Comparison of ENCODE assay signal across 30 mouse cellular contexts in genomic region chr12:70208214-70208613, GRCm38 (mm10). TPM values are rescaled to one million over a fixed set of nuclear protein-coding genes. Genes with fewer than 3 reads are reported as not detected.
"Had no signal": no experiment of that assay in that cellular context is flagged by ENCODE, and none has a peak within 500 bp of the region (broad histone marks: within the 10 kb centered on the region; RNA-seq: fewer than 3 reads in every experiment).

No protein-coding gene starts in this region.

- H3K27ac ChIP-seq: embryonic facial prominence, embryonic 10.5 days; embryonic facial prominence, embryonic 12.5 days; embryonic facial prominence, embryonic 13.5 days; embryonic facial prominence, embryonic 15.5 days; forebrain, embryonic 10.5 days; forebrain, embryonic 12.5 days; forebrain, embryonic 13.5 days; forebrain, embryonic 15.5 days; gastrocnemius, adult 2 months; heart, adult 2 months had no signal

- H3K36me3 ChIP-seq: embryonic facial prominence, embryonic 10.5 days; embryonic facial prominence, embryonic 12.5 days; embryonic facial prominence, embryonic 13.5 days; forebrain, embryonic 10.5 days; forebrain, embryonic 12.5 days; forebrain, embryonic 15.5 days had no signal

- H3K9ac ChIP-seq: embryonic facial prominence, embryonic 12.5 days; embryonic facial prominence, embryonic 13.5 days; embryonic facial prominence, embryonic 15.5 days; forebrain, embryonic 12.5 days; forebrain, embryonic 13.5 days; forebrain, embryonic 15.5 days; forebrain, postnatal 0 days had no signal

- H3K4me1 ChIP-seq: embryonic facial prominence, embryonic 12.5 days; embryonic facial prominence, embryonic 13.5 days; embryonic facial prominence, embryonic 15.5 days; forebrain, embryonic 12.5 days; forebrain, embryonic 13.5 days; forebrain, embryonic 15.5 days had no signal

- H3K4me3 ChIP-seq: embryonic facial prominence, embryonic 10.5 days; embryonic facial prominence, embryonic 12.5 days; embryonic facial prominence, embryonic 13.5 days; embryonic facial prominence, embryonic 15.5 days; erythroblast, embryonic 14.5 days; forebrain, embryonic 10.5 days; forebrain, embryonic 12.5 days; forebrain, embryonic 13.5 days; forebrain, embryonic 15.5 days; gastrocnemius, adult 2 months; heart, adult 2 months had no signal

- H3K4me2 ChIP-seq: embryonic facial prominence, embryonic 12.5 days; embryonic facial prominence, embryonic 13.5 days; embryonic facial prominence, embryonic 15.5 days; forebrain, embryonic 12.5 days; forebrain, embryonic 13.5 days; forebrain, embryonic 15.5 days had no signal

- ATAC-seq: forebrain, embryonic 13.5 days; forebrain, embryonic 14.5 days; forebrain, embryonic 15.5 days; forebrain, embryonic 16.5 days; forebrain, postnatal 0 days had no signal

- DNase-seq: cerebellum, adult 2 months; cerebellum, adult 8-10 months; cerebellum, adult 9-10 months; cerebellum, adult 9-11 months; cerebellum, postnatal 10 days; cerebellum, postnatal 14 days; cerebellum, postnatal 25 days; cerebellum, postnatal 36 days; embryo, embryonic 11 days; forebrain, postnatal 0 days; gastrocnemius, adult 2 months; gastrocnemius, postnatal 10 days; gastrocnemius, postnatal 14 days; gastrocnemius, postnatal 25 days; gastrocnemius, postnatal 36 days; heart, adult 18-20 months; heart, adult 2 months had no signal

- H3K27me3 ChIP-seq: embryonic facial prominence, embryonic 12.5 days; embryonic facial prominence, embryonic 13.5 days; embryonic facial prominence, embryonic 15.5 days; forebrain, embryonic 12.5 days; forebrain, embryonic 15.5 days had no signal

- H3K9me3 ChIP-seq: embryonic facial prominence, embryonic 10.5 days; embryonic facial prominence, embryonic 12.5 days; embryonic facial prominence, embryonic 13.5 days; embryonic facial prominence, embryonic 15.5 days; forebrain, embryonic 10.5 days; forebrain, embryonic 12.5 days; forebrain, embryonic 13.5 days; forebrain, embryonic 15.5 days had no signal

RNA-seq across cellular contexts. Expression of gene Abhd12b, which starts 54.3 kb away (rescaled TPM):
- polyA plus RNA-seq: cerebellum, adult 2 months; embryonic facial prominence, embryonic 10.5 days; embryonic facial prominence, embryonic 11.5 days; erythroblast, embryonic 14.5 days; forebrain, embryonic 10.5 days; forebrain, embryonic 11.5 days; forebrain, embryonic 12.5 days; forebrain, embryonic 13.5 days; forebrain, embryonic 14.5 days; forebrain, embryonic 15.5 days; forebrain, embryonic 16.5 days; heart, adult 2 months had no signal
